Mouse (Mus musculus) neutrophil, adult 5-6 weeks (primary cell): Measurements from ENCODE around the gene Agxt2. TPM values are rescaled to one million over a fixed set of nuclear protein-coding genes. Genes with fewer than 3 reads are reported as not detected.

Source experiments
- ATAC-seq: fragments of 151-379, 151-347 bp; 2 replicates; pipeline ENCODE4 v1.8.0; 2017; ENCODE audit warnings: mild to moderate bottlenecking, moderate TSS enrichment; ENCODE audit not compliant: insufficient number of reproducible peaks, poor library complexity, low FRiP score, severe bottlenecking; ENCODE audit errors: extremely low read depth
- total RNA-seq: library from RNA; stranded (forward); fragments of 200-1000 nt; gene quantifications from 2 replicates; pipeline ENCODE4 v1.2.3, GENCODE M21; 2017

The Agxt2 gene
- total RNA-seq, 1 experiment from 2014 or later, result not detected

GRCm38 (mm10) chr15:10421138-10421784 lies 62.9 kb downstream of the Agxt2 start:
- ATAC-seq, result no peak

GRCm38 (mm10) chr15:10421785-10422144 lies 63.4 kb downstream of the Agxt2 start:
- ATAC-seq, result no peak

- no peak for ATAC-seq
Measured at GRCm38 (mm10) chr15:10426124-10426523, 67.8 kb downstream of the Agxt2 start.

- no peak for ATAC-seq
Measured at GRCm38 (mm10) chr15:10426545-10427266, 68.4 kb downstream of the Agxt2 start.

- ATAC-seq, result no peak
Measured at GRCm38 (mm10) chr15:10436893-10437292, 78.6 kb downstream of the Agxt2 start.

- no peak for ATAC-seq
Measured at GRCm38 (mm10) chr15:10439963-10440362, 81.6 kb downstream of the Agxt2 start.

- ATAC-seq, result no peak
Measured at GRCm38 (mm10) chr15:10441493-10441892, 83.2 kb downstream of the Agxt2 start.

GRCm38 (mm10) chr15:10442275-10442674 lies 83.9 kb downstream of the Agxt2 start:
- ATAC-seq, result no peak

GRCm38 (mm10) chr15:10447102-10447501 lies 88.8 kb downstream of the Agxt2 start:
- ATAC-seq, result no peak

Other genes with a start within 250 kb of the Agxt2 start
- gene Prlr, start 181.3 kb upstream of the Agxt2 start, total RNA-seq, result 0.12 and 0.25 TPM in 2 replicates
- not detected in 2 replicates for gene Gm21973, start 33.2 kb upstream of the Agxt2 start, total RNA-seq
- 44.0 and 48.5 TPM in 2 replicates for gene Dnajc21, start 112.0 kb downstream of the Agxt2 start, total RNA-seq
- 16.2 and 19.4 TPM in 2 replicates for gene Brix1, start 127.4 kb downstream of the Agxt2 start, total RNA-seq
- gene Rad1, start 127.5 kb downstream of the Agxt2 start, total RNA-seq, result 8.7 and 15.2 TPM in 2 replicates
- not detected in 2 replicates for gene Ttc23l, start 200.1 kb downstream of the Agxt2 start, total RNA-seq